Mouse (Mus musculus): ENCODE results near the gene Efcab7.
A peak's percentile ranks its signal among the peaks of the same experiment; 100 is the strongest.

The Efcab7 gene

DNA sequence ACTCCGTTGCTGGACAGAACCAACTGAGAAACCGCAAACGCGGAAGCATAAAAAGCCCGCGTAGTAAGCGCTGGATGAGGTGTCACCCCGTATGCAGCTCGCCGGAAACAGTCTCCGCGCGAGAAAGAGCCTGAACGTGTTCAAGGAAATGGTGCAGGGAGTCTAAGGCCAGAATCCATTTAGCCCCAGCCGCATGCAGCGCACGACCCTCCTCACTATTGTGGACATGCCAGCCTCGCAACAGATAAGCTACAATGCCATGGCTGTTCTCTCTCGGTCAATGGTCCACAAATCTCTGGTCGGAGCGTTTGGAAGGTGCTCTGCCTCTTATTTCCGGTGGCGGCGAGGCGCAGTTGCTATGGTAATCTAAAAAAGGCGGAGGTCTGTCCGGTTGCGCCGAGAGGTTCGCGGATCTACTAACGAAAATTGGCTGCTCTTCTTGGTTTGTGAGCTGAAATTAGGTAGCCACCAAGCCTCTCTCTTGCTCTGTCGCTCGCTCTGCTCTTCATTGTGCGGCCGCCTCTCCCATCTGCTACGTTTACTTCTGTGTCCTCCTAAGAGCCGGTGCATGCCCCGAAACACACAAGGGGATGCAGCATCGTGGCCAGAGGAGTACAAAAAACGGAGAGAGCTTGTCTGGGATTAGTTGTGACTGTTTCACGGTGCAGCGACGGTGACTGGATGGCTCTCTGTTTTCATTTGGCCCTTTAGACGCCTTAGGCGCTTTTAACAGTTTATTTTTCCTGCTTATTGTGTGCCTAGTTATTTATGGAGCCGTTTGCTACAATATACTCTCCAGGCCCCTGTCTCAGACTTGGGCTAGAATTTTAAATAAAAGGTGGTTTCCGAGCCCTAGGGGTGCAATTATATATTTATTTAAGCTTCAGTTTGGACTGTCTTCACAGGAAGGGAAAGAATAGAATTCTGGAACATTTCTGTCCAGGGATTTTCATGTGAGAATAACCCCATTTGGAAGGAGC, at the start of gene Efcab7:
Gene Efcab7, plus strand, starts transcription at position 105 of the 980 bp plus-strand sequence.
- peak; percentile 49 to 67 for DNase-seq (ENCODE audit: low read depth in 1 of 2, low spot score in 2 of 2)

GRCm38 (mm10) chr4:99792365-99792764, 36.6 kb upstream of the Efcab7 start:
- no peak for DNase-seq (ENCODE audit: low read depth in 1 of 2, low spot score in 2 of 2)

DNA sequence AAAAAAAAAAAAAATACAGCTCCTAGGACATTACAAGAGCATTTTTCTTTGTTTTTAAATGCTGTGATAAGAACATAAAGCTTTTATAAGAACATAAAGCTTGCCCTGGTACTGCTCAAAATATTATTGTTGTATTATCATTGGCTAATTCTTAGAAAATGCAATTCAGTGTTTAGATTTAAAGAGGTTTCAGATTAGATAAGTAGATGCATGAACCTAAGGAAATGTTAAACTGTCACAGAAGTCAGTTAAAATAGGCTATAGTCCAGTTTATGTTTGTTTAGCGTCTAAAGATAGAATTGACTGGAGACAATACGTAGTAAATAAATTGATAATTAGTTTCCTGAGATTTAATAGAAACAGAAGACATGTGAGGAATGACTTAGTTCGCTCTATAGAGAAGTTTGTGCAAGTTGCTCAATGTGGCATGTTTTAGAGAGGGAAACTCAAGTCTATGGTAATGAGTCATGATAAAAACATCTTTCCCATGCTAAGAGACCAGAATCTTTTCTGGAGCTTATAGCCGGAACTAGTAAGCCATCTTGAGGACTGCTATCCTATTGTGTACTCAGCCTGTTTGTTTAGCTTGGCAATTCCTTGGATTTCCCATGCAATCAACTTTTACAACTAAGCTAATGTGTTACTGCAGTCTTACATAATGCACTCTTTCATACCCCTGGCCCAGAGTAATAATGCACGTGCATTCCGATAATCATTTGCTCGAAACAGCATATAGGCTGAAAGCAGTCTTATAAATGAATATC, 12.1 kb upstream of the Efcab7 start:
- DNase-seq (ENCODE audit: low read depth in 1 of 2, low spot score in 2 of 2): no peak

- no peak for DNase-seq (ENCODE audit: low read depth in 1 of 2, low spot score in 2 of 2)
These were observed 661 bp upstream of the Efcab7 start for GRCm38 (mm10) chr4:99828337-99828736.

GRCm38 (mm10) chr4:99828739-99829093, 282 bp upstream of the Efcab7 start:
- no peak for DNase-seq (ENCODE audit: low read depth in 1 of 2, low spot score in 2 of 2)

GRCm38 (mm10) chr4:99881882-99882281, 52.9 kb downstream of the Efcab7 start:
- no peak for DNase-seq (ENCODE audit: low read depth in 1 of 2, low spot score in 2 of 2)

- DNase-seq (ENCODE audit: low read depth in 1 of 2, low spot score in 2 of 2): no peak
These were observed 53.4 kb downstream of the Efcab7 start for GRCm38 (mm10) chr4:99882405-99882804.

GRCm38 (mm10) chr4:99913894-99914451, 85.0 kb downstream of the Efcab7 start:
- no peak for DNase-seq (ENCODE audit: low read depth in 1 of 2, low spot score in 2 of 2)

DNA sequence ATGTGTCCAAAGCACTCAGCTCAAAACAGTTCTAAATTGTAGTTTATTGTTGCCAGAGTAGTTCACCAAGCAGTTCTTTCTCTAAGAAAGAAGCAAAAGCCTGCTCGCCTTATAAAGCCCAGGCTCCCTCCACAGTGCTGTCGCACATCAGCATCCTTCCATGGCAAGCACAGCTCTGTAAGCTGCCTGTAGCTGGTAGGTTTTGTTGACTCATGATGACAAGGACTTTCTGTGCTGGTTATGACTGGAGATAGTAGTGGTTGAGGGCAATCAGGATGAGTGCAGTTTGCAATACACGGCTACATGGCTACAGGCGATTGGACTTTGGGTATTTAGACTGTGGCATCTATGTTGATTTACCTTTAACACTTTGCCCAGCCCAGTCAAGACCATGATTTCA, 97.4 kb downstream of the Efcab7 start:
- DNase-seq (ENCODE audit: low read depth in 1 of 2, low spot score in 2 of 2): no peak

GRCm38 (mm10) chr4:99928521-99928920, 99.5 kb downstream of the Efcab7 start:
- no peak for DNase-seq (ENCODE audit: low read depth in 1 of 2, low spot score in 2 of 2)

DNA sequence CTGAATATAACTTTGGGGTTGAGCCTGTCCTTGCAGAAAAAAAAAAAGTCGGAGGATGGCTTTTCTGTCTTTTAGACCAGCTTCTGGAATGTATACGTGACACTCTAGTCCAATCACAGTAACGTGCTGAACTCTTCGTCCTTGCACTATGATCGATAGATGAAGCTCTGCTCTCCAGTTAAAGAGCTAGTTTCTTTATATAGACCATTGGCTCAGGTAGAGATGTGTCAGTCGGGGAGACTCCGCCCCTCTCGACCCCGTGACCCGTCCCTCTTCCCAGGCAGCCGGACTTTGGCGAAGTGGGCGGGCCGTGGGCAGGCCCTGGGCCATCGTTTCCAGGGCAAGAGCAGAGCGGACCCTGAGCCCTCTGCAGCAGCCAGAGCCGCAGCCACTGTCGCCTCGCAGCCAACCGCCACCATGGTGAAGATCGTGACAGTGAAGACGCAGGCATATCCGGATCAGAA, 100.2 kb downstream of the Efcab7 start, which contains the start of gene Pgm1:
Gene Pgm1, plus strand, starts transcription at position 266 of the 464 bp plus-strand sequence.
- peak; percentile 33 to 57 for DNase-seq (ENCODE audit: low read depth in 1 of 2, low spot score in 2 of 2)

DNA sequence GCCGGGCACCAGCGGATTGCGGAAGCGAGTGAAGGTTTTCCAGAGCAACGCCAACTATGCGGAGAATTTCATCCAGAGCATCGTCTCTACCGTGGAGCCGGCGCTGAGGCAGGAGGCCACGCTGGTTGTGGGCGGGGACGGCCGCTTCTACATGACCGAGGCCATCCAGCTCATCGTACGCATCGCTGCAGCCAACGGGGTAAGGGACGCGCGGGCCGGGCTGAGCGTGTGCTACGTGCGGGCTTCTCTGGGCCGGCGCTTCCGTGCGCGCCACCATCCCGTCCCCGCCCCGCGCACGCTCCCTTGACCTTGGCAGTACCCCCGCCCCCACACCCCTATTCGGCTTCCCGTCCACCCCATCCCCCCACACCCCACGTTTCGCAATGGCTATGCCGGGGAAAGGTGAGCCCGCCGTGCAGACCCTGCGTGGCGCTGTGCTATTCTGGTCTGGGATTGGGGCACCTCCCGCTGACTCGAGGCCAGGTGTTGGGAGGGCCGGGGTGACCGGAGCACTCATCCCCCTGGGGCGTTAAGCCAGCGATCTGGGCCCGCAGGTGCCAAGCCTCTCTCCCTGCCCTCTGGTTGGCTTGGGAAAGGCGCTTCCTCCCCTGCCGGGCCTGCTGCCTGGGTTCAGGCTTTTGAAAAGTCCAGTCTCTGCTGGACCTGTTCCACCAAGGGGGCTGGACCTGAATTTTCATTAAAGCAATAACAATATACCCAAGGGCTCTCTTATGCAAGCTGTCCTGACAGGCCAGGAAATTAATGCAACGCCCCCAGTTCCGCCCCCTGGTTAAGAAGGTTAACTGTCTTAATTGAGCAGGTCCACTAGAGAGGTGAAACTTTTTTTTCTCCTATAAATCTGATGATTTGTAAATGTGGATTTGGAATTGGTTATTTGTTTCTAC, 100.9 kb downstream of the Efcab7 start, which contains the start of gene Itgb3bp:
Gene Itgb3bp, minus strand, starts transcription at position 201 of the 905 bp plus-strand sequence.
- DNase-seq (ENCODE audit: low read depth in 1 of 2, low spot score in 2 of 2): peak in 1 of 2 experiments; percentile 0

GRCm38 (mm10) chr4:99930518-99931239, 101.7 kb downstream of the Efcab7 start:
- no peak for DNase-seq (ENCODE audit: low read depth in 1 of 2, low spot score in 2 of 2)

DNA sequence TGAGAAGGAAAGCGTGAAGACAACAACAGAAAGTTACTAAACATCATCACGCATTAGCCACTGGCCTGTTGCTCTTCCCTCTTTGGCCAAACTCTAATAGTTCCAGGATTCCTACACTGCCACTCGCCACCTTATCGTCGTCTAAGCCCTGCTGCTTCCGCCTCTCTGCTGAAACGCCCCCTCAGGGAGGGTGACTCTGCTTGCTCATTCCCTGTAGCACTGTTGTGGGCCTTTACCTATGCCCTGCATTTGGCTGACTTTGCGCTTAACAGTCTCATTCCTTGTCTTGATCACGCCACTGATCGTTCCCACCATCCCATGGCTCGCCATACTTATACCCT, 102.2 kb downstream of the Efcab7 start:
- DNase-seq (ENCODE audit: low read depth in 1 of 2, low spot score in 2 of 2): no peak

DNA sequence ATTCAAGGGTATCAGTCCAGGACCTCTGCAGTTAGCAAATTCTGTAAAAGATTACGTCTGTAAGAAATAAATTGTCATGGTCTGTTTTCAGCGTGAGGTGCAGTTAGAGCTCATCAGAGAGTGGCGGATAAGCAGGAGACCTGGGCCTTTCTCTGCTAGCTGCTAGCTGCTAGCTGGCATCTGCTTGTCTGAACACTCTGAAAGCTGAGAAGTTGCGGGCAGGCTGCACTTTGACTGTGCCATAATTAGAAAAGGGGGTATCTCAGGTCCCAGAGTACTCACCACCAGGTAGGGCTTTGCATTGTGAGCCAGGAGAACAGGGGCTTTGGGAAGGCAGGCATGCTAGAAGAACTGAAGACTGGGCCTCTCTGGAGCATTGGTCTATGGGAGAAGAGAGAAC, 102.8 kb downstream of the Efcab7 start:
- no peak for DNase-seq (ENCODE audit: low read depth in 1 of 2, low spot score in 2 of 2)

GRCm38 (mm10) chr4:99934859-99935258, 105.9 kb downstream of the Efcab7 start:
- no peak for DNase-seq (ENCODE audit: low read depth in 1 of 2, low spot score in 2 of 2)

DNA sequence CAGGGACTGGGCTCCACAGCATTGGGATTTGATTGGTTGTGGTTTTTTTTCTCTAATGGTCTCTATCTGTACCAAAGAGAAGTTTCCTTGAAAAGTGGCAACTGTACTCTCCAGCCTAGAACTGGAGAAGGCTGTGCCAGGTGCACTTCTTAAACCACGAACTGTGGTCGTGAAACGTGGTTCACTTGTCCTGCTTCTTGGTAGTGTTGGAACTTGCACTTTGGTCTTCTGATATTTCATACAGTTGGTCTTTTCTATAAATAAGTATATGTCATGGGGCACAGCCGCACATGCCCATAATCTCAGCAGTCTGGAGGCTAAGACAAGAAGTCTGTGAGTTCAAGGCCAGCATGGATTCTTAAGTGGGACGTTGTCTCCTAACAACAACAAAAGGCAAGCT, 107.3 kb downstream of the Efcab7 start:
- no peak for DNase-seq (ENCODE audit: low read depth in 1 of 2, low spot score in 2 of 2)

DNA sequence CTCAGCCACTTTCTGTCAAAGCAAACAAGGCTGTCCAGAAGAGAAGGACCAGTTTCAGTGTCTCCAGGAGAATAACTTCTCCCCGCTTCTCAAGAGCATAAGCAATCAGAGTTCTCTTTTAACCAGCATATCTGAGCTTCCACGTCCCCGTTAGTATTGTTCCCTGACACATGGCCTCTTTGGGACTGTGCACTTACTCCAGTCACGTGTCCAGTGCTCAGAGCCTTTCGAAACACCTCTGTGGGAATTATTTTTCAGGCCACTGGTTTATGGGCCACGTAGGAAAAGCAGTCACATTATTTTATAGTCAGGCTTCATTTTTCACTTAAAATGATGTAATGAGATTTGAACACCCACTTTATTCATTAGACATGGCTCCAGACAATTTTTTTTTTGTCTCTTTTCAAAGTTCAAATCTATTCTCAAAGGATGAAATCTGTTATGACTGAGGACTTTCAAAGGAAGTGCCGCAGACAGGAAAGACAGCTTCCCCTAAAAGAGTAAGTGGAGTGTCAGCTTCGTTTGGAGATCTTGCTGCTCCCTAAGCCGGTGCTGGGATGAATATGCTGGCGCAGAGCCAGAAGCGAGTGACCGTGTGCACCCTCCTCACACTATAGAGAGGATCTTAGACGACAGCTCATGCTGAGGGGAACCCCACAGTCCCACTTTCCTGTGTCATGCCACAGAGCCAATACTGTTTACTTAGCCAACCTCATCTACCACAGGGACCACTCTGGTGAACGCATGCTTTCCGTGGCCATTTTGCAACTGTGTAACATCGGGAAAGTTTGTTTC, 110.9 kb downstream of the Efcab7 start:
- DNase-seq (ENCODE audit: low read depth in 1 of 2, low spot score in 2 of 2): no peak
